Mouse (Mus musculus): ENCODE results near the gene Mrgprb5. TPM values are rescaled to one million over a fixed set of nuclear protein-coding genes. Genes with fewer than 3 reads are reported as not detected.
"Not testable (repeated sequence)": the region's sequence is repeated elsewhere in the genome, so short reads cannot be mapped to it uniquely, and the experiment has no call there.

The Mrgprb5 gene
- not detected in 2 replicates for polyA plus RNA-seq (2015; fragmentation: Nextera tagmentation; extraction: Ambion mirVana)

- Histone ChIP-seq H3K4me3 (no peak within 1 kb of the TSS), H3K36me3 (no peaks in the 10 kb centered on the region), H3K4me1 (no peaks in the 10 kb centered on the region), H3K4me2 (no peak within 1 kb of the TSS), H3K9me3 (no peaks in the 10 kb centered on the region), H3K27ac (no peak within 1 kb of the TSS), H3K9ac (no peak within 1 kb of the TSS), H3K27me3 (no peaks in the 10 kb centered on the region)
- no peak for ATAC-seq (ENCODE audit: insufficient number of reproducible peaks, low FRiP score, low TSS enrichment, low read depth)
- WGBS: 73% methylated on average over 2 of the region's 2 CpGs
These were observed at the start of gene Mrgprb5 for GRCm38 (mm10) chr7:48168919-48169318. TSS of gene Mrgprb5 (minus strand) at chr7:48169019.

GRCm38 (mm10) chr7:48199188-48199587, 30.4 kb upstream of the Mrgprb5 start, which contains the start of gene Mrgprb4:
TSS of gene Mrgprb4 (minus strand) at chr7:48199288.
- Histone ChIP-seq H3K4me2 (no peak within 1 kb of the TSS), H3K4me1 (no peaks in the 10 kb centered on the region), H3K36me3 (no peaks in the 10 kb centered on the region), H3K27me3 (no peaks in the 10 kb centered on the region), H3K4me3 (no peak within 1 kb of the TSS), H3K9ac (no peak within 1 kb of the TSS), H3K9me3 (0 out of 2 replicates have a peak, but pooled peaks cover 3% of the 10 kb centered on the region), H3K27ac (no peak within 1 kb of the TSS)
- 85% methylated on average over 3 of the region's 3 CpGs for WGBS
- no peak for ATAC-seq (ENCODE audit: insufficient number of reproducible peaks, low FRiP score, low TSS enrichment, low read depth)

DNA sequence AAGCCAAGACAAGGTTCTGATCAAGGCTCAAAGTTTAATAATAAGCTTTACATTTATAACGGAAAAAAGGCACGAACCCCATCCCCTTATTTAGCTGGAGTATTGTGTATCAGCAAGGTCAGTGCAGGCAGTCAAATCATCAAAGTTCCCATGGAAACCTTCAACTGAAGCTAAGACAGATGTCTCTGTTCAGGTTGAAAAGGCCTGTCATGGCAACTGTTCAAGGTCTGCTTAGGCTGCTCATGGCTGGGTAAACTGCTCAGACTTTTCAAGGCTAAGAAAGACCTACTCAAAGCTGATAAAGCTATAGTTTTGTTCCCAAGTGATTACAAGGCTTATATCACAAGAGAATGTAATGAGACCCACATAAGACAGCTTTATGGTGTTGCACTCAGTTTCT, 1.3 kb downstream of the Mrgprb5 start:
- Histone ChIP-seq H3K27ac (no peak overlapping the region), H3K9me3 (no peaks in the 10 kb centered on the region), H3K4me1 (no peaks in the 10 kb centered on the region), H3K9ac (no peak overlapping the region), H3K4me3 (no peak overlapping the region), H3K36me3 (no peaks in the 10 kb centered on the region), H3K27me3 (no peaks in the 10 kb centered on the region), H3K4me2 (no peak overlapping the region)
- ATAC-seq (ENCODE audit: insufficient number of reproducible peaks, low FRiP score, low TSS enrichment, low read depth): no peak
- 71% methylated on average over 2 of the region's 2 CpGs for WGBS

DNA sequence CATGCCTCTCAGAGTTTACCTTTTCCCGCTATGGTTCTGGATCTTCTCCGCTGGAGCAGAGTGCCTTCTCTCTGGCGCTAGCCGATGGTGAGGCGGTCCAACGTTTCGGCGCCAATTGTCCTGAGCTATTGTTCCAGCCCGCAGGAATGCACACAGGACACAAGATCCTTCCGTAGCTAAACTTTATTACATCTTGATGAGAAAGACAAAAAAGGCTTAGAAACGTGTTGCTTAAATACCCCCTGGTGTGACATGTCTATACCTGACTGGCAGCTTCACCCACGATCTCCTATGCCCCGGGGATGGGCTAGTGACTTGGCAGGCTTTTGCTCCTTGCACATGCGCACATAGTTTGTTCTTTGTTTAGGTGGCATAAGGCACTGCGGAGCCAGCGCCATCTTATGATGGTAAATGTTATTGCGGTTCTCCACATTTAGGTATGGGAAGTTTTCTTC, 30.5 kb downstream of the Mrgprb5 start:
- no peaks in the 10 kb centered on the region for H3K36me3 ChIP-seq
- peak overlapping the region; percentile 84 for H3K4me2 ChIP-seq
- H3K4me3 ChIP-seq: peak overlapping the region; percentile 58
- peaks cover 4% of the 10 kb centered on the region for H3K4me1 ChIP-seq
- ATAC-seq (ENCODE audit: insufficient number of reproducible peaks, low FRiP score, low TSS enrichment, low read depth): peak; percentile 37; the same call in 1 of the 2 replicates
- WGBS: 1% methylated on average over 17 of the region's 17 CpGs
- peak overlapping the region; percentile 88 for H3K27ac ChIP-seq
- H3K9ac ChIP-seq: peak overlapping the region; percentile 76
- H3K27me3 ChIP-seq: no peaks in the 10 kb centered on the region
- H3K9me3 ChIP-seq: no peaks in the 10 kb centered on the region

DNA sequence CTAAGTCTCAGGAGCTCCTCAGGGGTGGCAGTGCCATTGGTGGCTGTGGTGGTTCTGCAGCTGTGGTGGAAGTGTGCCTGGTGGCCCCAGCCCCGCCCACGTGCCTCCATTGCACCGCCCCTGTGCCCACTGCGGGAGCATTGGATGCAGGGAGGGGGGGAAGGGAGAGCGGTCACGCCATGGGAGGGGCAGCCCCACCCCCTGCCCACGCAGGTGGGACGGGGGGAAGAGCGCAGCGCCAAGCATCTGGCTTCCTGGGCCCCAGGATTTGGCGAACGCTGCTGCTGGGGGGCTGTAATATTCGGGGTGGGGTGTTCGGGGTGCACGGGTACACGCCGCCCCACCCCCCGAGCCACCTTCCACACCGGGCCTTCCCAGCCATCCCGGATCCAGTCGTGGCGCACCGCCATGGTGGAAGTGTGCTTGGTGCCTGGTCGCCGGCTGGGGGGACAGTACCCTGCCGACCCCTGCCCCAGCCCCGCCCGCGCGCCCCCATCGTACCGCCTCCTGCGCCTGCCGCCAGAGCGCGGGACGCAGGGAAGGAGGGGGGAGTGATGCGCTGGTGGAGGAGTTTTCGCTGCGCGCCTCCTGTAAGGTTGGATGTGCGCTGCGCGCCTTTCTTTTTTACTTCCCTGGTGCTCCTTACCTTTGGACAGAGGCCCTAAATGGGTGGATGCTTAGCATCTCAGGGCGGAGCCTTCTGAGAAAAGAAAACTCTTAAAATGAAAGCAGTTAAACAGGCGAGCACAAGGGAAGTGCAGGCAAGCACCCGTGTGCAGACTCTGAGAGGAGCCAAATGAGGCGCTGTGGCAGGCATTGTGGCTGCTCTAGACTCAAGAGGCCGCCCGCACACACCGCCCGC, 31.4 kb downstream of the Mrgprb5 start:
- Histone ChIP-seq H3K9me3 (no peaks in the 10 kb centered on the region), H3K4me3 (peak overlapping the region; percentile 58), H3K36me3 (no peaks in the 10 kb centered on the region), H3K27ac (peak overlapping the region; percentile 88), H3K9ac (peak overlapping the region; percentile 76), H3K4me2 (peak overlapping the region; percentile 84), H3K4me1 (peaks cover 4% of the 10 kb centered on the region), H3K27me3 (no peaks in the 10 kb centered on the region)
- ATAC-seq (ENCODE audit: insufficient number of reproducible peaks, low FRiP score, low TSS enrichment, low read depth): peak; percentile 83
- 2% methylated on average over 52 of the region's 52 CpGs for WGBS

DNA sequence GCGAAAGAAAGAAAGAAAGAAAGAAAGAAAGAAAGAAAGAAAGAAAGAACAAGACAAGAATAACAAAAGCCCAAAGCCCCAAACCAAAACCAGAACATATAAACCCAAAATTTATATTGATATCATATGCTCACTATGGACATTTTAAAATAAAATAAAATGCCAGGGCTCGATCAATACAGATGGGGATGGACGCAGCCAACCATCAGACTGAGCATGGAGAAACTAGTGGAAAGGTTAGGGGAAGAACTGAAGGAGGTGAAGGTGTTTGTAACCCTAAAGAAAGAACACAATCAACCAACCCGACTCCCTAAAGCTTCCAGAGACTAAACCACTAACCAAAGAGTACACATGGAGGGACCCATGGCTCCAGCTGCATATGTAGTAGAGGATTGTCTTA, 36.1 kb downstream of the Mrgprb5 start:
- no peaks in the 10 kb centered on the region for H3K27me3 ChIP-seq
- no peak for ATAC-seq (ENCODE audit: insufficient number of reproducible peaks, low FRiP score, low TSS enrichment, low read depth)
- peaks cover 4% of the 10 kb centered on the region for H3K4me1 ChIP-seq
- 64% methylated on average over 4 of the region's 4 CpGs for WGBS
- no peak overlapping the region for H3K9ac ChIP-seq
- no peak overlapping the region for H3K4me2 ChIP-seq
- H3K9me3 ChIP-seq: no peaks in the 10 kb centered on the region
- H3K27ac ChIP-seq: no peak overlapping the region
- no peak overlapping the region for H3K4me3 ChIP-seq
- no peaks in the 10 kb centered on the region for H3K36me3 ChIP-seq

DNA sequence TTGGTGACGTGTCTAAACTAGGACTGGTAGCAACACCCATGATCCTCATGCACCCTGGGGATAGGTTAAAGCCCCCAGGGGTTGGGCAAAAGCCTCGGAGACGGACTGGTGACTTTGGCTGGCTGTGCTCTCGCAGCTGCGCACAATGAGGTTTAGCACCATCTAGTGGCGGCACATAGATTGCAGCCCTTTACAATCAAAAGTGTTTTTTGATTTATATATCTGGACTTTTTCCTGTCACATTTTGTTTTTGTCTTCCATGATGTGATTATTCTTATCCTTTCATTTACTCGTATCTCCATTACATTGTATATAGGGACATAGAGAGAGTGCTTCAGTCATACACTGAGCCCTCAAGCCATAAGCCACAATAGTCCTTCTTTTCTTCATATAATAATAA, 36.6 kb downstream of the Mrgprb5 start:
- H3K27ac ChIP-seq: peak overlapping the region; percentile 92; the same call in 1 of the 2 replicates
- H3K9ac ChIP-seq; H3K4me1 ChIP-seq; H3K27me3 ChIP-seq; ATAC-seq (ENCODE audit: insufficient number of reproducible peaks, low FRiP score, low TSS enrichment, low read depth); H3K9me3 ChIP-seq; H3K36me3 ChIP-seq: not testable (repeated sequence)
- under 1% methylated on average over 6 of the region's 7 CpGs for WGBS
- H3K4me3 ChIP-seq: peak overlapping the region; percentile 42
- H3K4me2 ChIP-seq: peak overlapping the region; percentile 45

DNA sequence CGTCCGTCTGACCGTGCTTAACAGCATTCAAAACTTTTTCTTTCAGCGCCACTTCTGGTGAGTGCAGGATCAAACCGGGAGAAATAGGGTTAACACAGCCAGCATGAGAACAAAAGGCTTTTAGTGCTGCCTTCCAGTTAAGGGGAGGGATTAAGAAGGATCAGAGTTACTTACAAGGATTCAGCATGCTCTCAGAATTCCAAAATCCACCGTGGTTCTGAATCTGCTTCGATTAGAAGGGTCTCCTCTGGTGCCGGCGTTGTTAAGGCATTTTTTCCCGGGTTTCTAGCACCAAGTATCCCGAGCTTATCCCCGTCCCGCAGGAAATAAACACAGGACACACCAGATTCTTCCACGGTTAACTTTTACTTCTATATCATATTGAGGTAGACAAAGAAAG, 37.0 kb downstream of the Mrgprb5 start:
- not testable (repeated sequence) for H3K4me1 ChIP-seq; H3K9me3 ChIP-seq; H3K36me3 ChIP-seq; ATAC-seq (ENCODE audit: insufficient number of reproducible peaks, low FRiP score, low TSS enrichment, low read depth); H3K27me3 ChIP-seq
- 2% methylated on average over 10 of the region's 14 CpGs for WGBS
- Histone ChIP-seq H3K27ac (peak overlapping the region; percentile 92), H3K4me2 (peak overlapping the region; percentile 45), H3K4me3 (peak overlapping the region; percentile 42), H3K9ac (peak overlapping the region; percentile 35; the same call in 1 of the 2 replicates)

DNA sequence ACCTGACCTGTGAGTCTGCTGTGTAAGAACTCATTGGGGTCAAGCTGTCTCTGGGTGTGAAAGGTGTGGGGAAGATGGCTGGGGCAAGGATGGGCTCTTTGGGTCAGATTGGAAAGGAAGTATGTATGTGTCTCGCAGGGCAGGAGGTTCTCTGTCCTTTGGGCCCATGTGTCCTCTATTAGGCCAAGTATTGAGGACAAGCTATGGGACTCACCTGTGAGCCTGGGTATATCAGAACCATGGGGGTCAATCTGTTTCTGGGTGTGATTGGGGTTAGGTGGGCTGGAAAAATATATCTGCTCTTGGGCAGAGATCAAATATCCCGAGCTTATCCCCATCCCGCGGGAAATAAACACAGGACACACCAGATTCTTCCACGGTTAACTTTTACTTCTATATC, 45.0 kb downstream of the Mrgprb5 start:
- no peak for ATAC-seq (ENCODE audit: insufficient number of reproducible peaks, low FRiP score, low TSS enrichment, low read depth)
- 76% methylated on average over 5 of the region's 5 CpGs for WGBS

More for the DNA sequence above, 45.0 kb downstream of the Mrgprb5 start:
- H3K4me1 ChIP-seq: no peaks in the 10 kb centered on the region
- H3K4me3 ChIP-seq: no peak overlapping the region
- no peaks in the 10 kb centered on the region for H3K27me3 ChIP-seq
- no peak overlapping the region for H3K27ac ChIP-seq
- H3K9me3 ChIP-seq: no peaks in the 10 kb centered on the region
- H3K9ac ChIP-seq: no peak overlapping the region
- H3K4me2 ChIP-seq: no peak overlapping the region
- no peaks in the 10 kb centered on the region for H3K36me3 ChIP-seq

Other genes starting within 250 kb of the Mrgprb5 start
- gene Mrgpra4, start 186.9 kb downstream of the Mrgprb5 start, polyA plus RNA-seq (2015; fragmentation: Nextera tagmentation; extraction: Ambion mirVana): not detected in 2 replicates
- gene Mrgprx1, start 141.4 kb downstream of the Mrgprb5 start, polyA plus RNA-seq (2015; fragmentation: Nextera tagmentation; extraction: Ambion mirVana): not detected in 2 replicates
- gene Mrgprb4, start 30.3 kb upstream of the Mrgprb5 start, polyA plus RNA-seq (2015; fragmentation: Nextera tagmentation; extraction: Ambion mirVana): not detected in 2 replicates
- gene Mrgprb8, start 219.5 kb upstream of the Mrgprb5 start, polyA plus RNA-seq (2015; fragmentation: Nextera tagmentation; extraction: Ambion mirVana): not detected in 2 replicates

All from limb, embryonic 15.5 days (tissue).